Mouse (Mus musculus) ES-Bruce4 (cell line): ENCODE data around the gene Fgfr2. TPM values are rescaled to one million over a fixed set of nuclear protein-coding genes. Genes with fewer than 3 reads are reported as not detected.

ENCODE experiments used
- H3K27ac ChIP-seq: 2 replicates; pipeline ENCODE4 v1.5.1; 2012; ENCODE audit warnings: low read length, inconsistent platforms; ENCODE audit not compliant: insufficient read depth
- H3K27me3 ChIP-seq: 2 replicates; pipeline ENCODE4 v1.6.1; 2012; ENCODE audit warnings: mild to moderate bottlenecking, low read length, inconsistent platforms; ENCODE audit not compliant: control insufficient read depth, poor library complexity, insufficient read depth, severe bottlenecking
- H3K36me3 ChIP-seq: 2 replicates; pipeline ENCODE4 v1.6.1; 2012; ENCODE audit warnings: inconsistent platforms, mild to moderate bottlenecking, low read length, moderate library complexity; ENCODE audit not compliant: control insufficient read depth, poor library complexity, insufficient read depth, severe bottlenecking
- H3K4me1 ChIP-seq: one replicate; pipeline ENCODE4 v1.8.1; 2011; ENCODE audit warnings: low read length; ENCODE audit not compliant: control insufficient read depth, insufficient read depth
- H3K4me3 ChIP-seq: 2 replicates; pipeline ENCODE4 v1.5.1; 2011; ENCODE audit warnings: low read depth, mild to moderate bottlenecking, low read length
- H3K9ac ChIP-seq: 2 replicates; pipeline ENCODE4 v1.6.1; 2012; ENCODE audit warnings: low read depth, mild to moderate bottlenecking, inconsistent platforms; ENCODE audit not compliant: poor library complexity, severe bottlenecking
- H3K9me3 ChIP-seq: replicated peaks from 2 replicates; pipeline ENCODE4 v1.6.1; 2012; ENCODE audit warnings: mild to moderate bottlenecking, low read length, inconsistent platforms; ENCODE audit not compliant: control insufficient read depth, poor library complexity, insufficient read depth, severe bottlenecking
- CTCF ChIP-seq: IDR thresholded peaks from one replicate; pipeline ENCODE4 v1.8.1; 2011; ENCODE audit warnings: low read depth, low read length
- EP300 ChIP-seq: IDR thresholded peaks from 2 replicates; pipeline ENCODE4 v1.6.1; 2011; ENCODE audit warnings: low read depth, low read length; ENCODE audit not compliant: insufficient read depth
- POLR2A ChIP-seq: IDR thresholded peaks from one replicate; pipeline ENCODE4 v1.8.1; 2011; ENCODE audit warnings: low read length; ENCODE audit not compliant: insufficient read depth
- polyA plus RNA-seq: library from polyadenylated mRNA; stranded (reverse); fragments of >200 nt; gene quantifications from 2 replicates; pipeline ENCODE4 v1.2.4, GENCODE M21; 2011; ENCODE audit warnings: low read depth; ENCODE audit not compliant: missing spikeins, insufficient read depth, insufficient read length

Fgfr2 gene
- polyA plus RNA-seq, 1 experiment, result 34.8 TPM

DNA sequence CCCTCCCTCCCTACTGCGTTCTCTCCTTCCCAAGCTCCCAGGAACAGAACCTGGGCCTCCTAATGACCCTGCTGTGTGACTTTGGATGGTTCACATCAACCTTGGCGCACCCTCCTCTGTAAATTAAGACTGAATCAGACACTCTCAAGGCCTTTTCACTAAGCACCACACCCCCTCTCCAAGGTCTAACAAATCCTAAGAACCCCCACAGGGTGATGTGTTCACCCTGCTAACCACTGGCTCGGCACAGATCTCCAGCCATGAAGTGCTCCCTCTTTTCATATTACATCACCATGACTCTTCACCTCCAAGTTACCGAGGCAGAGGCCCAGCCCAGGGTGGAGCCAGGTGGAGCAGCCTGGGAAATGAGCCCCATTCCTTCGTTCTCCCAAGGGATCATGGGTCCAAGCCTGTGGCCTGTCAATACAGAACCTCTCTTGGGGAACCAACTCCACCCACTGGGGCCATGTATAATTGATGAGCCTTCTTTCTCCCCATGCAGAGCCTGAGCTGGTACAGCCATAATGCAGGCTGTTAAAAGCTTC, 777.6 kb downstream of the Fgfr2 start:
- Histone ChIP-seq H3K9ac (no peak overlapping the region), H3K27me3 (no peaks in the 10 kb centered on the region), H3K27ac (no peak overlapping the region), H3K4me3 (no peak overlapping the region), H3K36me3 (no peaks in the 10 kb centered on the region), H3K4me1 (no peaks in the 10 kb centered on the region), H3K9me3 (no peaks in the 10 kb centered on the region)
- TF ChIP-seq EP300 (no peak), POLR2A (no peak), CTCF (no peak)

- H3K9me3 ChIP-seq, result no peaks in the 10 kb centered on the region
- H3K27me3 ChIP-seq, result no peaks in the 10 kb centered on the region
- H3K4me3 ChIP-seq, result no peak overlapping the region
- H3K9ac ChIP-seq, result no peak overlapping the region
- no peaks in the 10 kb centered on the region for H3K4me1 ChIP-seq
- TF ChIP-seq CTCF (no peak), POLR2A (no peak), EP300 (no peak)
- no peak overlapping the region for H3K27ac ChIP-seq
- no peaks in the 10 kb centered on the region for H3K36me3 ChIP-seq
Observed at GRCm38 (mm10) chr7:132344606-132345005, 778.5 kb downstream of the Fgfr2 start.

GRCm38 (mm10) chr7:132343900-132344299, 779.2 kb downstream of the Fgfr2 start:
- no peaks in the 10 kb centered on the region for H3K36me3 ChIP-seq
- H3K9ac ChIP-seq, result no peak overlapping the region
- TF ChIP-seq CTCF (no peak), EP300 (no peak), POLR2A (no peak)
- H3K27ac ChIP-seq, result no peak overlapping the region
- no peak overlapping the region for H3K4me3 ChIP-seq
- no peaks in the 10 kb centered on the region for H3K27me3 ChIP-seq
- no peaks in the 10 kb centered on the region for H3K4me1 ChIP-seq
- H3K9me3 ChIP-seq, result no peaks in the 10 kb centered on the region

- H3K36me3 ChIP-seq, result no peaks in the 10 kb centered on the region
- no peak overlapping the region for H3K4me3 ChIP-seq
- no peaks in the 10 kb centered on the region for H3K9me3 ChIP-seq
- no peaks in the 10 kb centered on the region for H3K4me1 ChIP-seq
- no peaks in the 10 kb centered on the region for H3K27me3 ChIP-seq
- H3K9ac ChIP-seq, result no peak overlapping the region
- H3K27ac ChIP-seq, result no peak overlapping the region
- TF ChIP-seq CTCF (no peak), POLR2A (no peak), EP300 (no peak)
Observed at GRCm38 (mm10) chr7:132343146-132343545, 780.0 kb downstream of the Fgfr2 start.

GRCm38 (mm10) chr7:132339041-132339839, 783.9 kb downstream of the Fgfr2 start:
- H3K27me3 ChIP-seq, result no peaks in the 10 kb centered on the region
- no peaks in the 10 kb centered on the region for H3K4me1 ChIP-seq
- TF ChIP-seq EP300 (no peak), POLR2A (no peak), CTCF (no peak)
- H3K9me3 ChIP-seq, result no peaks in the 10 kb centered on the region
- no peak overlapping the region for H3K9ac ChIP-seq
- H3K27ac ChIP-seq, result no peak overlapping the region
- no peak overlapping the region for H3K4me3 ChIP-seq
- no peaks in the 10 kb centered on the region for H3K36me3 ChIP-seq

DNA sequence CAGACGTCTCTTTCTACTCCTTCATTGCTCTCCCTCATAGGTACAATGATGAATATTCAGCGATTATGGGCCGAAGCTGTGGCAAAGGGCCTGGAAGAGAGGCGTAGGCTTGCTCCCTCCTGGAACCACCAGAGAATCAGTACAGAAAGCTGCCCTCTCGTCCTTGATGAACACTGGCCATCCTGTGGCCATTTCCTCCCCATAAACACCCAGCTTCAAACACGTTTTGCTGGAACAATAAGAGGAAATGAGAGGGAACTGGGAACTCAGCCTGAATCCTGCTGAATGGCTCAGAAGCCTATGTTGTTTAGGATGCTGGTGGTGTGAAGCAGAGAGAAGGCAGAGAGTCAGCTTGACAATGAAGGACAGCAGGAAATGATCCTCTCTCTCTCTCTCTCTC, 784.8 kb downstream of the Fgfr2 start:
- Histone ChIP-seq H3K9ac (no peak overlapping the region), H3K4me3 (no peak overlapping the region), H3K27me3 (no peaks in the 10 kb centered on the region), H3K9me3 (no peaks in the 10 kb centered on the region), H3K36me3 (no peaks in the 10 kb centered on the region), H3K27ac (no peak overlapping the region), H3K4me1 (no peaks in the 10 kb centered on the region)
- TF ChIP-seq POLR2A (no peak), EP300 (no peak), CTCF (no peak)
